Mouse (Mus musculus) liver, adult 2 months (tissue): ENCODE results near the gene Kirrel3.

Experiments
- CTCF ChIP-seq: fragments of 200-500 bp; IDR thresholded peaks from 2 replicates; pipeline ENCODE4 v1.5.1; 2011; ENCODE audit warnings: low read depth, low read length, control low read depth
- POLR2A ChIP-seq: fragments of 200-500 bp; IDR thresholded peaks from 2 replicates; pipeline ENCODE4 v1.6.1; 2011; ENCODE audit warnings: low read length, control low read depth; ENCODE audit not compliant: insufficient read depth; ENCODE audit errors: extremely low read depth

DNA sequence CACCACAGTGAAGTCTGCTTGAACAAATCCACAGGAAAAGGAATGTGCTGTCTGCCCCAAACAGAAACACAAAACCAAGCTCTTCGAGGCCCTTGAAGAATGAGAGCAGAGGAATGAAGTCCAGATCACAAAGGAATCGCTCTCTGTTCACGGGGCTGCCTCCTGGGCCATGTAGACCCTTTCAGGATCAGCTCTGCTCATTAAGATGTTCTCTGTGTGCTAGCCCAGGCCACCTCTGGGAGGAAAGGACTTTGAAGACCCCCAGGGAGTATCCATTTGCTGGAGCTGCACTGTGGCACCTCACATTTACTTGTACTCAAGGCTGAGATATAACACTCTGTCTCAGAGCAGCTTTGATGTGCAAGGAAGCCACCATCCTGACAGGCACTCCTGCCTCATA is 158.2 kb downstream of the Kirrel3 start:
- TF ChIP-seq CTCF (no peak), POLR2A (no peak)
